Mouse (Mus musculus) retina, embryonic 14.5 days (tissue): ENCODE measurements around the gene Zfp3.
"Not testable (repeated sequence)": the region's sequence is repeated elsewhere in the genome, so short reads cannot be mapped to it uniquely, and the experiment has no call there.

Experiments used
- DNase-seq: peaks from one replicate; pipeline ENCODE4 v3.0.0-alpha.2; 2015; ENCODE audit warnings: low spot score

The Zfp3 gene

GRCm38 (mm10) chr11:70760446-70760845, 3.6 kb upstream of the Zfp3 start:
- DNase-seq = not testable (repeated sequence)

- no peak for DNase-seq
These were observed 1.4 kb upstream of the Zfp3 start for GRCm38 (mm10) chr11:70762641-70763040.

GRCm38 (mm10) chr11:70763582-70763935, 450 bp upstream of the Zfp3 start:
- DNase-seq = no peak

- DNase-seq = no peak
These were observed 1.9 kb downstream of the Zfp3 start for GRCm38 (mm10) chr11:70765776-70766445.

- DNase-seq = no peak
These were observed 6.8 kb downstream of the Zfp3 start for GRCm38 (mm10) chr11:70770804-70771203.

- peak; percentile 81 for DNase-seq
These were observed 13.0 kb downstream of the Zfp3 start for GRCm38 (mm10) chr11:70776830-70777571.

- DNase-seq = no peak
These were observed 13.6 kb downstream of the Zfp3 start for GRCm38 (mm10) chr11:70777634-70778033.

- DNase-seq = peak; percentile 71
These were observed 14.0 kb downstream of the Zfp3 start for GRCm38 (mm10) chr11:70778058-70778457.

- no peak for DNase-seq
These were observed 21.9 kb downstream of the Zfp3 start for GRCm38 (mm10) chr11:70785908-70786307.

- no peak for DNase-seq
These were observed 23.0 kb downstream of the Zfp3 start for GRCm38 (mm10) chr11:70787052-70787451.

- no peak for DNase-seq
These were observed 25.1 kb downstream of the Zfp3 start for GRCm38 (mm10) chr11:70788972-70789655.

- no peak for DNase-seq
These were observed 26.4 kb downstream of the Zfp3 start for GRCm38 (mm10) chr11:70790426-70790825.

GRCm38 (mm10) chr11:70790874-70791551, 27.0 kb downstream of the Zfp3 start:
- DNase-seq = no peak

- no peak for DNase-seq
These were observed 27.7 kb downstream of the Zfp3 start for GRCm38 (mm10) chr11:70791676-70792075.

GRCm38 (mm10) chr11:70792409-70792808, 28.4 kb downstream of the Zfp3 start:
- DNase-seq = no peak

GRCm38 (mm10) chr11:70802208-70802864, 38.3 kb downstream of the Zfp3 start:
- DNase-seq = no peak

GRCm38 (mm10) chr11:70802865-70803261, 38.9 kb downstream of the Zfp3 start:
- DNase-seq = no peak

- DNase-seq = no peak
These were observed 39.7 kb downstream of the Zfp3 start for GRCm38 (mm10) chr11:70803711-70804200.

GRCm38 (mm10) chr11:70804395-70804794, 40.4 kb downstream of the Zfp3 start:
- no peak for DNase-seq

- DNase-seq = no peak
These were observed 41.7 kb downstream of the Zfp3 start for GRCm38 (mm10) chr11:70805641-70806175.

- DNase-seq = no peak
These were observed 42.7 kb downstream of the Zfp3 start for GRCm38 (mm10) chr11:70806697-70807096.

GRCm38 (mm10) chr11:70807630-70808029, 43.6 kb downstream of the Zfp3 start:
- DNase-seq = no peak
